Mouse (Mus musculus) lung, adult 2 months (tissue): ENCODE measurements around the gene Lpar1.

Experiments used
- CTCF ChIP-seq: fragments of 200-500 bp; IDR thresholded peaks from 2 replicates; pipeline ENCODE4 v1.5.1; 2011; ENCODE audit warnings: mild to moderate bottlenecking, low read length, control low read depth; ENCODE audit not compliant: insufficient read depth
- POLR2A ChIP-seq: fragments of 200-500 bp; IDR thresholded peaks from 2 replicates; pipeline ENCODE4 v1.6.1; 2011; ENCODE audit warnings: low read depth, mild to moderate bottlenecking, control low read depth, low read length, borderline replicate concordance; ENCODE audit errors: extremely low read depth

DNA sequence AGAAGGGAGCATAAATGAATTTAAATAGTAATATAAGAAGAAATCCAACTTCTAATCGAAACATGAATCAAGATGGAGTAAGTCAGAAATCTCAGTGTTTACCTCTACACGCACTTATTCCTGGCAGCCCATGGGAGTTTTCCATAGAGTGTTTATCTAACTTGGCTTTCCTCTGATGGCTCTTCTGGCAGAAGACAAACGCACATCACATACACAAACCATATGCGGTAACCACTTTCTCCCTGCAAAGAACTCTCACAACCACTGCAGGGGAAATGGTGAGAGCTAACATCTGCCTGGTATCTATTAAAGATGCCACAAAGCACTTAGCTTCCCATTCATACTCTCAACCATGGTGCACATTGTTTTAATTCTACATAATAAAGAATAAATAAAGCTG lies 56.4 kb downstream of the Lpar1 start:
- no peak for TF ChIP-seq CTCF
- TF ChIP-seq POLR2A: no peak
